Mouse (Mus musculus) hematopoietic multipotent progenitor cell, adult 10-12 weeks (in vitro differentiated cells): ENCODE data around the gene Telo2. TPM values are rescaled to one million over a fixed set of nuclear protein-coding genes. Genes with fewer than 3 reads are reported as not detected.

ENCODE experiments used
- polyA plus RNA-seq: library from polyadenylated mRNA; stranded (reverse); fragments of >175 nt; gene quantifications from 2 replicates; pipeline ENCODE4 v1.2.3, GENCODE M21; 2012; ENCODE audit warnings: low replicate concordance

Gene Telo2
- polyA plus RNA-seq: 11.5 and 26.9 TPM in 2 replicates

GRCm38 (mm10) chr17:25115664-25116432 is at the start of gene Telo2:
Gene Telo2 (minus strand): TSS chr17:25115967.

GRCm38 (mm10) chr17:25162161-25162560 is 46.4 kb upstream of the Telo2 start, which contains the start of gene Ccdc154:
Gene Ccdc154 (plus strand): TSS chr17:25162461.

GRCm38 (mm10) chr17:25133275-25133698 is 17.5 kb upstream of the Telo2 start, which contains the start of gene Clcn7:
Gene Clcn7 (plus strand): TSS chr17:25133391.

GRCm38 (mm10) chr17:25120406-25120805 is 4.6 kb upstream of the Telo2 start, which contains the start of gene Ptx4:
Gene Ptx4 (plus strand): TSS chr17:25120760.

GRCm38 (mm10) chr17:25083444-25083931 is 32.3 kb downstream of the Telo2 start, which contains the start of gene Tmem204:
Gene Tmem204 (minus strand): TSS chr17:25083591.

Other genes with a start within 250 kb of the Telo2 start
- 0.12 TPM in 1 of 2 replicates, not detected in the other for gene Igfals, start 250.0 kb downstream of the Telo2 start, polyA plus RNA-seq
- gene Nubp2, start 229.6 kb downstream of the Telo2 start, polyA plus RNA-seq: 10.4 and 58.7 TPM in 2 replicates
- 44.2 and 49.9 TPM in 2 replicates for gene Spsb3, start 229.3 kb downstream of the Telo2 start, polyA plus RNA-seq
- gene Eme2, start 220.9 kb downstream of the Telo2 start, polyA plus RNA-seq: 20.3 and 41.1 TPM in 2 replicates
- 40.1 and 50.8 TPM in 2 replicates for gene Mrps34, start 220.9 kb downstream of the Telo2 start, polyA plus RNA-seq
- 19.9 and 39.7 TPM in 2 replicates for gene Nme3, start 219.5 kb downstream of the Telo2 start, polyA plus RNA-seq
- gene Mapk8ip3, start 179.0 kb downstream of the Telo2 start, polyA plus RNA-seq: 64.6 and 70.0 TPM in 2 replicates
- 9.7 and 10.8 TPM in 2 replicates for gene Jpt2, start 155.3 kb downstream of the Telo2 start, polyA plus RNA-seq
- gene Cramp1l, start 100.2 kb downstream of the Telo2 start, polyA plus RNA-seq: 13.8 and 42.6 TPM in 2 replicates
- 12.6 and 17.0 TPM in 2 replicates for gene Ift140, start 99.9 kb downstream of the Telo2 start, polyA plus RNA-seq
- gene Tmem204, start 32.4 kb downstream of the Telo2 start, polyA plus RNA-seq: 0.62 TPM in 1 of 2 replicates, not detected in the other
- not detected in 2 replicates for gene Ptx4, start 4.8 kb upstream of the Telo2 start, polyA plus RNA-seq
- 26.3 and 36.9 TPM in 2 replicates for gene Clcn7, start 17.4 kb upstream of the Telo2 start, polyA plus RNA-seq
- gene Ccdc154, start 46.5 kb upstream of the Telo2 start, polyA plus RNA-seq: not detected in 2 replicates
- gene Gm38655, start 59.5 kb upstream of the Telo2 start, polyA plus RNA-seq: not detected in 2 replicates
- 19.1 and 36.7 TPM in 2 replicates for gene BC003965, start 68.6 kb upstream of the Telo2 start, polyA plus RNA-seq
- gene Unkl, start 72.4 kb upstream of the Telo2 start, polyA plus RNA-seq: 79.2 and 79.9 TPM in 2 replicates
- gene Gnptg, start 124.2 kb upstream of the Telo2 start, polyA plus RNA-seq: 9.7 and 21.5 TPM in 2 replicates
- 11.0 and 15.2 TPM in 2 replicates for gene Tsr3, start 124.2 kb upstream of the Telo2 start, polyA plus RNA-seq
- gene Baiap3, start 140.4 kb upstream of the Telo2 start, polyA plus RNA-seq: 0.90 and 3.3 TPM in 2 replicates
- gene Ube2i, start 158.7 kb upstream of the Telo2 start, polyA plus RNA-seq: 203 and 276 TPM in 2 replicates
- 1.8 and 2.7 TPM in 2 replicates for gene Prss34, start 182.4 kb upstream of the Telo2 start, polyA plus RNA-seq
- not detected in 2 replicates for gene Prss28, start 192.7 kb upstream of the Telo2 start, polyA plus RNA-seq
- 0.65 and 1.5 TPM in 2 replicates for gene Prss29, start 202.7 kb upstream of the Telo2 start, polyA plus RNA-seq
- 0.87 and 3.6 TPM in 2 replicates for gene Tpsab1, start 229.6 kb upstream of the Telo2 start, polyA plus RNA-seq